Mouse (Mus musculus) liver, embryonic 14.5 days (tissue): ENCODE results near the gene Prx. TPM values are rescaled to one million over a fixed set of nuclear protein-coding genes. Genes with fewer than 3 reads are reported as not detected.
A peak's percentile ranks its signal among the peaks of the same experiment; 100 is the strongest.

Experiments
- ATAC-seq: fragments of 200-750 bp; cut with Nextera tagmentation; 2 replicates; pipeline ENCODE4 v1.8.0; 2017; ENCODE audit warnings: moderate number of reproducible peaks, mild to moderate bottlenecking, moderate library complexity; ENCODE audit not compliant: insufficient read depth
- DNase-seq, 3 experiments: peaks; one replicate each; pipeline ENCODE4 v3.0.0-alpha.2; 2012 to 2013; ENCODE audit warnings: low read depth in 3 of 3, low spot score in 3 of 3
- H3K27ac ChIP-seq: fragments of 300-500 bp; sonication (generic); 2 replicates; pipeline ENCODE4 v1.5.1; 2014; ENCODE audit warnings: moderate library complexity, mild to moderate bottlenecking, control low read depth, inconsistent platforms
- H3K27me3 ChIP-seq: fragments of 300-500 bp; sonication (generic); 2 replicates; pipeline ENCODE4 v1.6.1; 2014; ENCODE audit warnings: mild to moderate bottlenecking, low read length, moderate library complexity; ENCODE audit not compliant: control insufficient read depth, insufficient read depth
- H3K36me3 ChIP-seq: fragments of 300-500 bp; sonication (generic); replicated peaks from 2 replicates; pipeline ENCODE4 v1.6.1; 2014; ENCODE audit warnings: low read depth; ENCODE audit not compliant: control insufficient read depth, insufficient read depth
- H3K4me1 ChIP-seq, 2 experiments: fragments of 200-500 bp in 1 of 2; fragments of 300-500 bp in 1 of 2; sonication (generic) in 1 of 2; replicated peaks; 2 replicates each; pipeline ENCODE4 v1.6.1; 2012 to 2014; ENCODE audit warnings: antibody characterized with exemption in 1 of 2, inconsistent platforms in 1 of 2, low read length in 1 of 2; ENCODE audit not compliant: control insufficient read depth in 2 of 2, insufficient read depth in 2 of 2
- H3K4me2 ChIP-seq: fragments of 300-500 bp; sonication (generic); 2 replicates; pipeline ENCODE4 v1.6.1; 2014; ENCODE audit warnings: low read depth, mild to moderate bottlenecking, control low read depth, moderate library complexity
- H3K4me3 ChIP-seq, 2 experiments: fragments of 200-500 bp in 1 of 2; fragments of 300-500 bp in 1 of 2; sonication (generic) in 1 of 2; 2 replicates each; pipeline ENCODE4 v1.5.1; 2012 to 2014; ENCODE audit warnings: low read depth in 2 of 2, low read length in 2 of 2, mild to moderate bottlenecking in 2 of 2, control low read depth in 1 of 2, inconsistent platforms in 1 of 2, moderate library complexity in 1 of 2; ENCODE audit not compliant: insufficient read depth in 1 of 2
- H3K9ac ChIP-seq: fragments of 300-500 bp; sonication (generic); replicated peaks from 2 replicates; pipeline ENCODE4 v1.6.1; 2014; ENCODE audit warnings: mild to moderate bottlenecking, control low read depth, moderate library complexity
- H3K9me3 ChIP-seq: fragments of 300-500 bp; sonication (generic); 2 replicates; pipeline ENCODE4 v1.6.1; 2016; ENCODE audit warnings: low read length, mixed read lengths; ENCODE audit not compliant: control insufficient read depth
- CTCF ChIP-seq: IDR thresholded peaks from 2 replicates; pipeline ENCODE4 v1.5.1; 2016; ENCODE audit warnings: antibody characterized with exemption, low read depth, control low read depth
- EP300 ChIP-seq: IDR thresholded peaks from 2 replicates; pipeline ENCODE4 v1.6.1; 2016; ENCODE audit warnings: antibody characterized with exemption, low read depth
- WGBS: fragments of 180-500 bp; shearing (Covaris S2); extraction: QIAGEN DNeasy Blood & Tissue Kit; methylation state at CpG from one replicate; pipeline ENCODE4 v1.1.7; 2014; ENCODE audit not compliant: insufficient replicate concordance; 5-methylcytosine and 5-hydroxymethylcytosine counted together
- polyA plus RNA-seq, 2 experiments: library from polyadenylated mRNA; depleted of rRNA in 1 of 2; stranded (reverse) in 1 of 2; unstranded in 1 of 2; fragments of >200 nt; fragmentation: Nextera tagmentation in 1 of 2; extraction: Ambion mirVana in 1 of 2; gene quantifications; 2 replicates each; pipeline versions ENCODE4 v1.2.1 to v1.2.3; 2012 to 2014

Gene Prx
- polyA plus RNA-seq, 2 experiments: 0.23 to 0.73 TPM

DNA sequence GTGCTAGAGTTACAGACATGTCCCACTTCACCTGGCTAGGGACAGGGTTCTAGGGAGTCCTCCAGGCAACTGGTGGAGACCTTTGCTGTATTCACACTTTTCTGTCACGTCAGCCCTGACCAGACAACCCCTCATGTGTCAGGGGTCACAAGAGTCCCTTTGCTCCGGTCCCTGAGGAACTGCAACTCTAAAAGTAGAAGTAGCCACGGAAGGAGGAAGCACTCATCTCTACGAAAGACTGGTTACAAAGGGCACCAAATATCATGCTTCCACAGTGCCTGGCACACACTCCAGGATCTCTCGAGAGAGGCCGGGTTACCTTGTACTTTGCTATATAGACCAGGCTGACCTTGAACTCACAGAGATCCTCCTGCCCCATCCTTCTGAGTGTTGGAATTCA lies 37.5 kb downstream of the Prx start:
- no peaks in the 10 kb centered on the region for H3K27me3 ChIP-seq
- TF ChIP-seq CTCF: no peak
- no peak for TF ChIP-seq EP300
- DNase-seq (no peak), ATAC-seq (no peak)
- H3K9me3 ChIP-seq: no peaks in the 10 kb centered on the region
- WGBS: 66% methylated on average over 6 of the region's 6 CpGs
- H3K27ac ChIP-seq: peak overlapping the region; percentile 92
- H3K9ac ChIP-seq: peak overlapping the region; percentile 37; the same call in 1 of the 2 replicates
- peaks cover 31% of the 10 kb centered on the region for H3K36me3 ChIP-seq
- no peak overlapping the region for H3K4me3 ChIP-seq
- H3K4me1 ChIP-seq: peaks cover 65 to 73% of the 10 kb centered on the region in 2 experiments
- H3K4me2 ChIP-seq: peak overlapping the region; percentile 1

DNA sequence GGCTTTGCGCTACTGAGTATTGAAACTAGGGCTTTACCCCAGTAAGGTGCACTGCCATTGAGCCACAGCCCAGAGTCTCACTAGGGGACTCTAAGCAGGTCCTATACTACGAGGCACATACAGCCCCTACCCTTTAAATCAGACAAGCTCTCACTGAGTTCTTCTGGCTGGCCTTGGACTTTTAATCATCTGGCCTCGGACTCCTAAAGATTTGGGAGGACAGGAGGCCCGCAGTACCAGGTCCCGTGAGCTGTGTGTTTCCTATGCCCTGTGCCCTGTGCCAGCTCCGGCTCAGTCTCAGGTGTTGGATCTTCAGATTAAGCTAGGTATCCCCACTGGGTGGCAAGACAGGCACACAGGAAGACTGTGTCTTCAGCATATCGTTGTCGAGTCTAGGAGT lies 38.9 kb downstream of the Prx start:
- DNase-seq (no peak), ATAC-seq (no peak)
- peaks cover 76 to 82% of the 10 kb centered on the region in 2 experiments for H3K4me1 ChIP-seq
- H3K9me3 ChIP-seq: no peaks in the 10 kb centered on the region
- no peak overlapping the region; the same call in 1 of the 2 replicates for H3K9ac ChIP-seq
- H3K27ac ChIP-seq: peak overlapping the region; percentile 27
- H3K36me3 ChIP-seq: peaks cover 24% of the 10 kb centered on the region
- H3K27me3 ChIP-seq: no peaks in the 10 kb centered on the region
- TF ChIP-seq EP300 (no peak), CTCF (no peak)
- H3K4me3 ChIP-seq: no peak overlapping the region
- WGBS: 79% methylated on average over 8 of the region's 8 CpGs
- H3K4me2 ChIP-seq: no peak overlapping the region

DNA sequence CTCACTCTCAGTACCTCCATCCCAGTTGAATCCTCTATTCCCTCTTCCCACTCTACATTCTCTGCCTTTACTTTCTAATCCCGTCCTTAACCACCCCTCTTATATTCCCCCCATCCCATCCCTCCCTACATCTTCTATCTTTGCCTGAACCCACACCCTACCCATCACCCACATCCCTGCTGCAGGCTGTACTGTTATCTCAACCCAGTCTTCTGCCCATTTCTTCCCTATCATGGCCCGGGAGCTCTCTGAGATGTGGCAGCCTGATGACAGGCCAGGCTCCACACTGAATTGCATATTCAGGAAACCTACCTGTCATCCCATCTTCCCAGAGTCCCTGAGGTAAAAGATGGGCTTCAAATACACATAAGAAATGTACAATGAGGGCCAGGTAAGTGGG lies 39.7 kb downstream of the Prx start:
- Histone ChIP-seq H3K9me3 (no peaks in the 10 kb centered on the region), H3K4me1 (peaks cover 78 to 82% of the 10 kb centered on the region in 2 experiments), H3K27ac (peak overlapping the region; percentile 38), H3K4me2 (peak overlapping the region; percentile 32), H3K9ac (peak overlapping the region; percentile 19), H3K27me3 (no peaks in the 10 kb centered on the region), H3K36me3 (peaks cover 21% of the 10 kb centered on the region), H3K4me3 (0 out of 4 replicates have a peak overlapping the region, but pooled peaks of 1 of the 2 experiments have one; percentile 4)
- 29% methylated on average over 2 of the region's 2 CpGs for WGBS
- DNase-seq: peak in 1 of 3 experiments; percentile 45
- peak; percentile 33; the same call in 1 of the 2 replicates for ATAC-seq
- TF ChIP-seq CTCF (no peak), EP300 (no peak)

DNA sequence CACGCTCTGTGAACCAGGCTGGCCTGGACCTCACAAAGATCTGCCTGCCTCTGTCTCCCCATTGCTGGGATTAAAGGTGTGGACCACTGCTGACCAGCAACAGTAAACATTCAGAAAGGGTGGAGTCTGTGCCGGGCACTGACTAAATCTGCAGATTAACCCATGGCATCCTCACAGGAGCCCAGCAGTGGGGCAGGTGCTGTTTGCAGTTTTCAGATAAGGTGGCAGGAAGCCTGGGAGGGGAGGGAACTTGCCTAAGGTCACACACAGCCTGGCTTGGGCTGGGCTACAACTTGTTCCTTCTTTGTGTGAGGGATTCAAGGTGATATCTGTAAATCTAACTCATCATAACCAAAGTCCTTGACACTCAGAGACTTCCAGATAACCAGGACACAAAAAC lies 41.4 kb downstream of the Prx start:
- Histone ChIP-seq H3K9me3 (no peaks in the 10 kb centered on the region), H3K9ac (peak overlapping the region; percentile 56), H3K27ac (peak overlapping the region; percentile 84), H3K4me2 (peak overlapping the region; percentile 96), H3K4me1 (peaks cover 71 to 74% of the 10 kb centered on the region in 2 experiments), H3K36me3 (peaks cover 17% of the 10 kb centered on the region), H3K4me3 (peak overlapping the region; percentile 81 to 83), H3K27me3 (no peaks in the 10 kb centered on the region)
- DNase-seq: peak; percentile 72 to 80 (median 74)
- 49% methylated on average over 2 of the region's 2 CpGs for WGBS
- peak; percentile 84 for ATAC-seq
- TF ChIP-seq CTCF: no peak
- TF ChIP-seq EP300: peak; percentile 81

DNA sequence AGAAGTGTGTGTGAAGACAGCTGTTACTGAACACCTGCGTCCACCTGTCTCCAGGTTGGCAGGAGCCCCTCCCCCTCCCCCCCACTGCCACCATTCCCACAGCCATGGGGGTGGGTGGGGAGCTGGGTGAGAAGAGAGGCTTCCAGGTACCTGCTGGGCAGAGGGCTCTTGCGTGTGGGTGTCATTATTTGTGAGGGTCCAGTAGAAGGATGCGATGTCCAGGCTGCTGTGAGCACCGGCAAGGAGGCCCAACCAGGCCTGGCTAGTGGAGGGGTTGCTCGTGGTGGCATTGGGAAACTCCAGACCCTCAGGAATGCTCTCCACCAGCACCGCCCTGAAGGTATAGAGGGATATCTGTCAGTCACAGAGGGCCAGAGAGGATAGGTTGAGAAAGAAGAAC lies 41.8 kb downstream of the Prx start:
- TF ChIP-seq CTCF (no peak), EP300 (no peak)
- Histone ChIP-seq H3K4me1 (peaks cover 67 to 70% of the 10 kb centered on the region in 2 experiments), H3K27me3 (no peaks in the 10 kb centered on the region), H3K4me3 (peak overlapping the region; percentile 81 to 83), H3K27ac (peak overlapping the region; percentile 84), H3K4me2 (peak overlapping the region; percentile 96), H3K9me3 (no peaks in the 10 kb centered on the region), H3K36me3 (peaks cover 13% of the 10 kb centered on the region), H3K9ac (peak overlapping the region; percentile 56)
- ATAC-seq (peak; percentile 7; the same call in 1 of the 2 replicates), DNase-seq (no peak)
- WGBS: 75% methylated on average over 6 of the region's 6 CpGs
